Mouse (Mus musculus) C2C12 (cell line): Measurements from ENCODE around the gene Eef1akmt1. TPM values are rescaled to one million over a fixed set of nuclear protein-coding genes. Genes with fewer than 3 reads are reported as not detected.

Experiments
- H3K27me3 ChIP-seq: one replicate; pipeline ENCODE4 v1.6.1; 2011; ENCODE audit not compliant: control insufficient read depth, insufficient read depth, insufficient read length
- H3K36me3 ChIP-seq: one replicate; pipeline ENCODE4 v1.6.1; 2011; ENCODE audit not compliant: control insufficient read depth, insufficient read depth
- H3K4me3 ChIP-seq: one replicate; pipeline ENCODE4 v1.5.1; 2011; ENCODE audit warnings: mild to moderate bottlenecking, control low read depth; ENCODE audit not compliant: poor library complexity, insufficient read depth, severe bottlenecking
- H3K79me2 ChIP-seq: one replicate; pipeline ENCODE4 v1.6.1; 2011; ENCODE audit not compliant: control insufficient read depth, insufficient read depth
- H3K79me3 ChIP-seq: one replicate; pipeline ENCODE4 v1.6.1; 2011; ENCODE audit warnings: low read depth, control low read depth
- H3ac ChIP-seq: one replicate; pipeline ENCODE3; 2011; ENCODE audit warnings: low read depth; ENCODE audit not compliant: control insufficient read depth, insufficient read length
- CEBPB ChIP-seq: IDR thresholded peaks from one replicate; pipeline ENCODE4 v1.6.1; 2011; ENCODE audit warnings: low read depth, mild to moderate bottlenecking, control low read depth, moderate library complexity
- CTCF ChIP-seq: IDR thresholded peaks from one replicate; pipeline ENCODE4 v1.5.1; 2011; ENCODE audit not compliant: control insufficient read depth, insufficient read depth, insufficient read length
- FOSL1 ChIP-seq: IDR thresholded peaks from one replicate; pipeline ENCODE4 v1.8.0; 2011; ENCODE audit warnings: mild to moderate bottlenecking, low read length; ENCODE audit not compliant: poor library complexity, insufficient read depth, severe bottlenecking
- MAX ChIP-seq: IDR thresholded peaks from one replicate; pipeline ENCODE4 v1.6.1; 2011; ENCODE audit warnings: mild to moderate bottlenecking, control low read depth
- MYOD1 ChIP-seq: IDR thresholded peaks from one replicate; pipeline ENCODE4 v1.6.1; 2011; ENCODE audit warnings: low read depth; ENCODE audit not compliant: control insufficient read depth, insufficient read length
- MYOG ChIP-seq: IDR thresholded peaks from one replicate; pipeline ENCODE4 v1.6.1; 2011; ENCODE audit not compliant: control insufficient read depth, insufficient read length; ENCODE audit errors: extremely low read depth
- USF1 ChIP-seq: IDR thresholded peaks from one replicate; pipeline ENCODE4 v1.6.1; 2011; ENCODE audit warnings: low read depth, mild to moderate bottlenecking, control low read depth, moderate library complexity
- polyA plus RNA-seq: library from polyadenylated mRNA; unstranded; fragments of >200 nt; fragmentation: generic; extraction: Trizol; gene quantifications from one replicate; pipeline ENCODE4 v1.2.1, GENCODE M21; 2012; ENCODE audit warnings: missing spikeins

The Eef1akmt1 gene
- polyA plus RNA-seq, 1 experiment, result 74.0 TPM

- Histone ChIP-seq H3K4me3 (no peak overlapping the region), H3K36me3 (peaks cover 36% of the 10 kb centered on the region), H3K79me2 (no peaks in the 10 kb centered on the region), H3ac (no peak overlapping the region), H3K27me3 (no peaks in the 10 kb centered on the region), H3K79me3 (peaks cover 3% of the 10 kb centered on the region)
- TF ChIP-seq MYOG (no peak), FOSL1 (no peak), MYOD1 (no peak), CTCF (no peak), MAX (no peak), CEBPB (no peak), USF1 (no peak)
These were observed 44.4 kb upstream of the Eef1akmt1 start for GRCm38 (mm10) chr14:57615828-57616227.

DNA sequence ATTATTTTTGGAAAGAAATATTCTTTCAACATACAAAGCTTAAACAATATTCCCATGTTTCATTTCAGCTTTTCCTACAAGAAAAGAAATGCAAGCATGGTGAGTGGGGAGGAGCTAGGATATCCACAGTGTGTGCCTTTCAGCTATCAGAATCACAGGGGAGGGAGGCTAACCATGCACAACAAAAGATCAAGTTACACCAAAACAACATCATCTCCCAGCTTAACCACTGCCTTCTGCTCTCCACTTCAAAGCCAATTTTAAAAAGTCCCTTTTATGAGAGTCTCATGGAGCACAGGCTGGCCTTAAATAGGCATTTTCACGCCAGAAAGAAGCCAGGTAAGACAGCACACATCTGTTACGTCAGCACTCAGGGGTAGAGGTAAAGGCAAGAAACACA is 39.6 kb upstream of the Eef1akmt1 start:
- H3K27me3 ChIP-seq, result no peaks in the 10 kb centered on the region
- H3K4me3 ChIP-seq, result no peak overlapping the region
- H3K79me2 ChIP-seq, result peaks cover 28% of the 10 kb centered on the region
- TF ChIP-seq MAX (no peak), USF1 (no peak), CTCF (no peak), CEBPB (no peak), FOSL1 (no peak), MYOG (no peak), MYOD1 (no peak)
- peaks cover 48% of the 10 kb centered on the region for H3K36me3 ChIP-seq
- H3ac ChIP-seq, result no peak overlapping the region
- peaks cover 8% of the 10 kb centered on the region for H3K79me3 ChIP-seq

GRCm38 (mm10) chr14:57609816-57610329 is 38.5 kb upstream of the Eef1akmt1 start:
- Histone ChIP-seq H3ac (no peak overlapping the region), H3K36me3 (peaks cover 46% of the 10 kb centered on the region), H3K27me3 (no peaks in the 10 kb centered on the region), H3K4me3 (no peak overlapping the region), H3K79me2 (peaks cover 34% of the 10 kb centered on the region), H3K79me3 (peaks cover 11% of the 10 kb centered on the region)
- TF ChIP-seq CTCF (no peak), USF1 (no peak), CEBPB (no peak), MYOG (no peak), MYOD1 (no peak), FOSL1 (no peak), MAX (no peak)

- Histone ChIP-seq H3K4me3 (no peak overlapping the region), H3K79me3 (peaks cover 11% of the 10 kb centered on the region), H3K36me3 (peaks cover 55% of the 10 kb centered on the region), H3K79me2 (peaks cover 34% of the 10 kb centered on the region), H3ac (no peak overlapping the region), H3K27me3 (no peaks in the 10 kb centered on the region)
- TF ChIP-seq USF1 (peak; percentile 28), MYOG (no peak), MYOD1 (peak; percentile 13)
These were observed 36.1 kb upstream of the Eef1akmt1 start for GRCm38 (mm10) chr14:57607500-57607899.

DNA sequence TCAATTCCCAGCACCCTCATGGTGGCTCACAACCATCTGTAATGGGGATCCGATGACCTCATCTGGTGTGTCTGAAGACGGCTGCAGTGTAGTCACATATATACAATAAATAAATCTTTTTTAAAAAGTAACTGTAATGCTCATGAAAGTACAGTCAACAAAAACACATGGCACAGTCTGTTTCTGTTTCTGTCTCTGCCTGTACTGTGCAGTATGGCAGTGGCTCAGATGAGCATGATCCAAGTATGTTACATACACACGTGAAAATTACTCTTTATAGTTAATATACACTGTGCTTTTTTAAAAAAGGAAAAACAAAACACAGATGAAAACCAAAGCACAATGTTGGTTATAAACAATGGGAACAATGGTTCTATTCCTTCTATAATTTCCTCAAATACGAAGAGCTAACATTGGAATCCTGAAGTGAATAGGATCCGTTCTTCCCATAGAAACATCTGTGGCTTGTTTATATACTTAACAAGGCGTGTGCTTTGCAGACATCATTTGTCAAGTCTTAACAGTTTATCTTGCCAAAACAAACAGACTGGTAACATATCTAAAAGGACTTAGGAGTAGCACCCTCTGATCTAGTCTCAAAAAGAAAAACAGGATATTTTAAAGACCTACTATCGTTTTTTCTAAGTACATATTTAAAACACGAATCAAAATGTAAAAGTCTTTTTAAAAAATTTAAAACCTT is 35.4 kb upstream of the Eef1akmt1 start:
- Histone ChIP-seq H3K4me3 (no peak overlapping the region), H3K36me3 (peaks cover 61% of the 10 kb centered on the region), H3K79me3 (peaks cover 11% of the 10 kb centered on the region), H3K27me3 (no peaks in the 10 kb centered on the region), H3ac (no peak overlapping the region), H3K79me2 (peaks cover 34% of the 10 kb centered on the region)
- TF ChIP-seq USF1, result no peak
- TF ChIP-seq MAX, result no peak
- no peak for TF ChIP-seq CEBPB
- no peak for TF ChIP-seq MYOG
- no peak for TF ChIP-seq MYOD1
- no peak for TF ChIP-seq FOSL1

DNA sequence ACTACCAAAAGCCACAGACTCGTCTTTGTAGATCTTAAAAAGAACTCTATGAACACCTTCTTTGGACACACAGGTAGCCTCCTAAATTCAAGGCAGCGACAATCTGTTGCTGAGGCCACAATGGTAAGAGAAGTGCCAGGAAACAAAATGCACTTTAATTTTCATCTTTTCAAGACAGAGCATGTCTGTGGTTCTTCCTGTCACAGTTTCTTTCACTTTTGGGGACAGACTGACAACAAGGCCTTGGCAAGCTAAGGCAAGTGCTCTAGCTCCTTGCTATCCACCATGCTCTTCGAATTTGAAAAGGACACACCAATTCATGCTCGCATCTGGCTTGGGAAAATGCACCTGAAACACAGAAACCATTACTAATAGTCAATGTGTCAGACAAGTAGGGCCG is 21.9 kb upstream of the Eef1akmt1 start:
- Histone ChIP-seq H3K79me3 (no peaks in the 10 kb centered on the region), H3K79me2 (no peaks in the 10 kb centered on the region), H3ac (no peak overlapping the region), H3K27me3 (no peaks in the 10 kb centered on the region), H3K36me3 (peaks cover 79% of the 10 kb centered on the region), H3K4me3 (no peak overlapping the region)
- no peak for TF ChIP-seq FOSL1
- no peak for TF ChIP-seq USF1
- TF ChIP-seq MAX, result no peak
- no peak for TF ChIP-seq MYOG
- no peak for TF ChIP-seq CTCF
- TF ChIP-seq CEBPB, result no peak
- TF ChIP-seq MYOD1, result no peak
